Mouse (Mus musculus) forebrain, embryonic 11.5 days (tissue): Measurements from ENCODE around the gene Tent5d. TPM values are rescaled to one million over a fixed set of nuclear protein-coding genes. Genes with fewer than 3 reads are reported as not detected.

Experiments used
- ATAC-seq: fragments of 200-750 bp; cut with Nextera tagmentation; replicated peaks from 2 replicates; pipeline ENCODE4 v1.8.0; 2017; ENCODE audit warnings: moderate TSS enrichment; ENCODE audit not compliant: low FRiP score
- DNase-seq: peaks from one replicate; pipeline ENCODE4 v3.0.0-alpha.2; 2017; ENCODE audit warnings: low spot score
- H3K27ac ChIP-seq: fragments of 300-500 bp; sonication (generic); 2 replicates; pipeline ENCODE4 v1.5.1; 2014; ENCODE audit warnings: low read depth, low read length
- H3K27me3 ChIP-seq: fragments of 300-500 bp; sonication (generic); 2 replicates; pipeline ENCODE4 v1.6.1; 2014; ENCODE audit warnings: mild to moderate bottlenecking, low read length, mixed read lengths; ENCODE audit not compliant: control insufficient read depth, insufficient read depth
- H3K36me3 ChIP-seq: fragments of 300-500 bp; sonication (generic); 2 replicates; pipeline ENCODE4 v1.6.1; 2014; ENCODE audit warnings: mild to moderate bottlenecking, low read length, moderate library complexity, mixed read lengths; ENCODE audit not compliant: control insufficient read depth, insufficient read depth
- H3K4me1 ChIP-seq: fragments of 300-500 bp; sonication (generic); replicated peaks from 2 replicates; pipeline ENCODE4 v1.6.1; 2014; ENCODE audit warnings: low read length, mixed read lengths; ENCODE audit not compliant: control insufficient read depth, insufficient read depth
- H3K4me2 ChIP-seq: fragments of 300-500 bp; sonication (generic); 2 replicates; pipeline ENCODE4 v1.6.1; 2014; ENCODE audit warnings: low read depth, mild to moderate bottlenecking, low read length, moderate library complexity, mixed read lengths; ENCODE audit not compliant: severe bottlenecking
- H3K4me3 ChIP-seq: fragments of 300-500 bp; sonication (generic); 2 replicates; pipeline ENCODE4 v1.5.1; 2014; ENCODE audit warnings: low read depth, low read length
- H3K9ac ChIP-seq: fragments of 300-500 bp; sonication (generic); 2 replicates; pipeline ENCODE4 v1.6.1; 2014; ENCODE audit warnings: low read length
- H3K9me3 ChIP-seq: fragments of 300-500 bp; sonication (generic); 2 replicates; pipeline ENCODE4 v1.6.1; 2016; ENCODE audit warnings: low read length, mixed read lengths; ENCODE audit not compliant: control insufficient read depth
- WGBS: fragments of 180-500 bp; shearing (Covaris S2); extraction: QIAGEN DNeasy Blood & Tissue Kit; methylation state at CpG from one replicate; pipeline ENCODE4 v1.1.7; 2014; 5-methylcytosine and 5-hydroxymethylcytosine counted together
- polyA plus RNA-seq: library from polyadenylated mRNA; unstranded; fragments of >200 nt; fragmentation: Nextera tagmentation; extraction: Ambion mirVana; gene quantifications from 2 replicates; pipeline ENCODE4 v1.2.1, GENCODE M21; 2014

Gene Tent5d
- polyA plus RNA-seq, 1 experiment from 2014 or later, result not detected

DNA sequence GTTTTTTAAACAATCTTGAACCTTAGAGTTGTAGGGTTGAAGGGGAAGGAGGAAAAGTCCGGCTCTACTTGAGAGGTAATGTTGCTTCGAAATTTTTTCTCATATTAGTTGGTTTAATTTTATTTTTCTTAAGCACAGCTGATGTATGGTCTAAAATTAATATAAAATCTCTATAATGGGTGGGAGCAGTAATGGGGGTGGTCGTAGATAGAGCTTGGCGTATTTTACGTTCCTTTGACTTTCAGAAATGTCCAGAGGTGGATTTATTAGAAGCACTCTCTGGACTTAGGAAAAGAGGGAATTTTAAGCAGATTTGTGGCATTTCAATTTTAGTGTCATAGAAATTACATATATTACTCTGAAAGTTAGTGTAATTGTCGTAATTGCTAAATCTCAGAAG is 24.3 kb downstream of the Tent5d start:
- Histone ChIP-seq H3K9ac (no peak overlapping the region), H3K4me3 (no peak overlapping the region), H3K27me3 (no peaks in the 10 kb centered on the region), H3K4me1 (no peaks in the 10 kb centered on the region), H3K36me3 (no peaks in the 10 kb centered on the region), H3K9me3 (no peaks in the 10 kb centered on the region), H3K27ac (no peak overlapping the region), H3K4me2 (peak overlapping the region; percentile 42; the same call in 1 of the 2 replicates)
- 89% methylated on average over 6 of the region's 6 CpGs for WGBS
- ATAC-seq (no peak), DNase-seq (no peak)

GRCm38 (mm10) chrX:107858165-107858564 is 65.8 kb downstream of the Tent5d start:
- no peak overlapping the region for H3K9ac ChIP-seq
- no peaks in the 10 kb centered on the region for H3K36me3 ChIP-seq
- 46% methylated on average over 4 of the region's 4 CpGs for WGBS
- ATAC-seq, result no peak
- H3K4me2 ChIP-seq, result no peak overlapping the region
- no peaks in the 10 kb centered on the region for H3K4me1 ChIP-seq
- no peak overlapping the region for H3K27ac ChIP-seq
- H3K27me3 ChIP-seq, result no peaks in the 10 kb centered on the region
- no peak for DNase-seq
- no peaks in the 10 kb centered on the region for H3K9me3 ChIP-seq
- no peak overlapping the region for H3K4me3 ChIP-seq

Other genes starting within 250 kb of the Tent5d start
- 0.72 and 2.5 TPM in 2 replicates for gene Tbx22, start 124.6 kb upstream of the Tent5d start, polyA plus RNA-seq
- gene 2610002M06Rik, start 23.7 kb downstream of the Tent5d start, polyA plus RNA-seq, result 8.7 and 9.5 TPM in 2 replicates
- gene Gm732, start 155.9 kb downstream of the Tent5d start, polyA plus RNA-seq, result not detected in 2 replicates